In the genomic region with DNA sequence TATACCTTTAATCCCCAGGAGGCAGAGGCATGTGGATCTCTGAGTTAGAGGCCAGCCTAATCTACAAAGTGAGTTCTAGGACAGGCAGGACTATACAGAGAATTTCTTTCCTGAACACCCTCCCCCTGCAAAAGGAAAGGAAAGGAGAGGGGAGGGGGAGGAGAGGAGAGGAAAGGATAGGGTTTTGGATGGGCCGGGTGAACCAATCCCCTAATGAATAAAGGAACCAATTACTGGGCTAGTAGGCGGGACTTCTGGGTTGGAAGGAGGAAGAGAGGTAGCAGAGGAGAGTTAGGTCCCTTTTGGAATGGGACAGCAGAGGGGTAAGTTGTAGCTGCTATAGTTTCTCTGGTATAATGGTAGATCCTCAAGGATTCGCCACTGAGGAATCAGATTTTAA, we compare ENCODE assay signal across 20 mouse cellular contexts.
"Had no signal": no experiment of that assay in that cellular context is flagged by ENCODE, and none has a peak within 500 bp of the region (broad histone marks: within the 10 kb centered on the region; RNA-seq: fewer than 3 reads in every experiment).

No protein-coding gene starts in this region.

- H3K27me3 ChIP-seq: lung, embryonic 15.5 days; megakaryocyte, embryonic 14.5 days; midbrain, embryonic 13.5 days; neural tube, embryonic 12.5 days had no signal

- H3K9ac ChIP-seq: liver, postnatal 0 days; lung, embryonic 15.5 days; midbrain, embryonic 13.5 days; neural tube, embryonic 12.5 days had no signal

- DNase-seq: liver, postnatal 0 days; lung, adult 2 months; lung, postnatal 14 days; lung, postnatal 36 days; retina, postnatal 1 day; right cerebral cortex, adult 18-20 months; right cerebral cortex, postnatal 25 days; right cerebral cortex, postnatal 4 days; spleen, adult 18-20 months; thymus, adult 18-20 months; thymus, postnatal 14 days; thymus, postnatal 36 days had no signal

- ATAC-seq: liver, postnatal 0 days; lung, postnatal 0 days; midbrain, embryonic 13.5 days; midbrain, embryonic 16.5 days had no signal

- H3K4me1 ChIP-seq: lung, embryonic 15.5 days; midbrain, embryonic 13.5 days; neural tube, embryonic 12.5 days had no signal

- H3K4me3 ChIP-seq: lung, embryonic 15.5 days; megakaryocyte, embryonic 14.5 days; midbrain, embryonic 13.5 days; neural tube, embryonic 12.5 days had no signal

- H3K9me3 ChIP-seq: lung, embryonic 15.5 days; neural tube, embryonic 12.5 days had no signal

- H3K4me2 ChIP-seq: lung, embryonic 15.5 days; midbrain, embryonic 11.5 days; midbrain, embryonic 13.5 days; neural tube, embryonic 12.5 days had no signal

- H3K36me3 ChIP-seq: lung, embryonic 15.5 days; midbrain, embryonic 13.5 days; neural tube, embryonic 12.5 days had no signal

- H3K27ac ChIP-seq: lung, embryonic 15.5 days; macrophage; midbrain, embryonic 13.5 days; neural tube, embryonic 12.5 days had no signal
